Mouse (Mus musculus) gastrocnemius, adult 2 months (tissue): ENCODE measurements around the gene Psen2. TPM values are rescaled to one million over a fixed set of nuclear protein-coding genes. Genes with fewer than 3 reads are reported as not detected.
A peak's percentile ranks its signal among the peaks of the same experiment; 100 is the strongest.

Experiments used
- DNase-seq: peaks from one replicate; pipeline ENCODE4 v3.0.0; 2022
- H3K27ac ChIP-seq: fragments of 200-600 bp; 2 replicates; pipeline ENCODE4 v1.8.1; 2022; ENCODE audit warnings: mild to moderate bottlenecking
- H3K4me3 ChIP-seq: fragments of 200-600 bp; 2 replicates; pipeline ENCODE4 v1.8.1; 2022; ENCODE audit warnings: mild to moderate bottlenecking, moderate library complexity
- CTCF ChIP-seq: fragments of 200-600 bp; IDR thresholded peaks from 2 replicates; pipeline ENCODE4 v1.8.1; 2022; ENCODE audit warnings: antibody characterized with exemption, mild to moderate bottlenecking, moderate library complexity
- intact Hi-C: fragments of 180-260 bp; cut with DNase I; formaldehyde crosslinking; loops from one replicate; pipeline ENCODE4 v1.15.1; 2025
- total RNA-seq, 2 experiments: library from RNA; stranded (reverse); gene quantifications; 2 replicates each; pipeline ENCODE4 v1.2.3; 2021

Psen2 gene
- total RNA-seq, 2 experiments from 2014 or later = 7.8 to 9.5 TPM

GRCm38 (mm10) chr1:180186371-180186770, 76.9 kb downstream of the Psen2 start:
- Histone ChIP-seq H3K27ac (peak overlapping the region; percentile 99), H3K4me3 (peak overlapping the region; percentile 25; the same call in 1 of the 2 replicates)
- intact Hi-C loops = no loop called here
- TF ChIP-seq CTCF = no peak
- DNase-seq = peak; percentile 50

GRCm38 (mm10) chr1:180185877-180186276, 77.4 kb downstream of the Psen2 start:
- peak; percentile 35; the same call in 1 of the 2 replicates for TF ChIP-seq CTCF
- peak overlapping the region; percentile 38 for H3K4me3 ChIP-seq
- DNase-seq = no peak
- peak overlapping the region; percentile 99 for H3K27ac ChIP-seq
- intact Hi-C loops = no loop called here

GRCm38 (mm10) chr1:180184768-180185167, 78.5 kb downstream of the Psen2 start:
- Histone ChIP-seq H3K4me3 (peak overlapping the region; percentile 38), H3K27ac (peak overlapping the region; percentile 99)
- TF ChIP-seq CTCF = no peak
- DNase-seq = no peak
- intact Hi-C loops = no loop called here

- Histone ChIP-seq H3K27ac (peak overlapping the region; percentile 99), H3K4me3 (peak overlapping the region; percentile 36)
- no peak for DNase-seq
- intact Hi-C loops = no loop called here
- no peak for TF ChIP-seq CTCF
These were observed 79.6 kb downstream of the Psen2 start for GRCm38 (mm10) chr1:180183525-180184159.

- intact Hi-C loops = no loop called here
- peak overlapping the region; percentile 99 for H3K27ac ChIP-seq
These were observed 80.5 kb downstream of the Psen2 start for GRCm38 (mm10) chr1:180182731-180183130.

GRCm38 (mm10) chr1:180181966-180182319, 81.3 kb downstream of the Psen2 start:
- DNase-seq = no peak
- no peak for TF ChIP-seq CTCF
- Histone ChIP-seq H3K27ac (peak overlapping the region; percentile 99), H3K4me3 (peak overlapping the region; percentile 45)
- intact Hi-C loops = no loop called here

More at GRCm38 (mm10) chr1:180182731-180183130, 80.5 kb downstream of the Psen2 start:
- DNase-seq = no peak
- no peak for TF ChIP-seq CTCF
- H3K4me3 ChIP-seq = peak overlapping the region; percentile 45

GRCm38 (mm10) chr1:180181304-180181965, 81.8 kb downstream of the Psen2 start:
- TF ChIP-seq CTCF = no peak
- Histone ChIP-seq H3K4me3 (peak overlapping the region; percentile 47), H3K27ac (peak overlapping the region; percentile 99)
- peak; percentile 28 for DNase-seq
- intact Hi-C loops = no loop called here

- Histone ChIP-seq H3K27ac (peak overlapping the region; percentile 99), H3K4me3 (peak overlapping the region; percentile 47)
- TF ChIP-seq CTCF = no peak
- intact Hi-C loops = no loop called here
- DNase-seq = peak; percentile 72
These were observed 83.4 kb downstream of the Psen2 start for GRCm38 (mm10) chr1:180179840-180180239.

- H3K27ac ChIP-seq = peak overlapping the region; percentile 99
- intact Hi-C loops = no loop called here
- peak overlapping the region; percentile 47 for H3K4me3 ChIP-seq
- no peak for TF ChIP-seq CTCF
- peak; percentile 21 for DNase-seq
These were observed 84.1 kb downstream of the Psen2 start for GRCm38 (mm10) chr1:180179100-180179499.

- peak; percentile 40 for DNase-seq
- peak overlapping the region; percentile 99 for H3K27ac ChIP-seq
- intact Hi-C loops = no loop called here
- TF ChIP-seq CTCF = no peak
- H3K4me3 ChIP-seq = peak overlapping the region; percentile 47
These were observed 84.9 kb downstream of the Psen2 start for GRCm38 (mm10) chr1:180178340-180178739.

Other genes with a start within 250 kb of the Psen2 start
- 1,000 to 10,000 TPM in 1 of 2 experiments, 100 to 1,000 TPM in 1; 633 to 1,638 TPM for gene Coq8a, start 63.8 kb downstream of the Psen2 start, total RNA-seq
- 10 to 100 TPM; 14.7 to 22.7 TPM for gene Itpkb, start 67.0 kb upstream of the Psen2 start, total RNA-seq
- under 1 TPM; 0.41 to 0.86 TPM for gene Stum, start 220.1 kb upstream of the Psen2 start, total RNA-seq